Mouse (Mus musculus) large intestine, adult 2 months (tissue): ENCODE results near the gene Hexb. TPM values are rescaled to one million over a fixed set of nuclear protein-coding genes. Genes with fewer than 3 reads are reported as not detected.

Experiments used
- DNase-seq: peaks from one replicate; pipeline ENCODE4 v3.0.0-alpha.2; 2012; ENCODE audit warnings: low read depth, low spot score
- WGBS: fragments of 180-500 bp; shearing (Covaris S2); methylation state at CpG from one replicate; pipeline ENCODE4 v1.1.7; 2018; 5-methylcytosine and 5-hydroxymethylcytosine counted together
- polyA plus RNA-seq: library from polyadenylated mRNA; depleted of rRNA; stranded (reverse); fragments of >200 nt; gene quantifications from 2 replicates; pipeline ENCODE4 v1.2.3, GENCODE M21; 2012; rRNA removed

The Hexb gene
- polyA plus RNA-seq: 53.5 and 98.7 TPM in 2 replicates

DNA sequence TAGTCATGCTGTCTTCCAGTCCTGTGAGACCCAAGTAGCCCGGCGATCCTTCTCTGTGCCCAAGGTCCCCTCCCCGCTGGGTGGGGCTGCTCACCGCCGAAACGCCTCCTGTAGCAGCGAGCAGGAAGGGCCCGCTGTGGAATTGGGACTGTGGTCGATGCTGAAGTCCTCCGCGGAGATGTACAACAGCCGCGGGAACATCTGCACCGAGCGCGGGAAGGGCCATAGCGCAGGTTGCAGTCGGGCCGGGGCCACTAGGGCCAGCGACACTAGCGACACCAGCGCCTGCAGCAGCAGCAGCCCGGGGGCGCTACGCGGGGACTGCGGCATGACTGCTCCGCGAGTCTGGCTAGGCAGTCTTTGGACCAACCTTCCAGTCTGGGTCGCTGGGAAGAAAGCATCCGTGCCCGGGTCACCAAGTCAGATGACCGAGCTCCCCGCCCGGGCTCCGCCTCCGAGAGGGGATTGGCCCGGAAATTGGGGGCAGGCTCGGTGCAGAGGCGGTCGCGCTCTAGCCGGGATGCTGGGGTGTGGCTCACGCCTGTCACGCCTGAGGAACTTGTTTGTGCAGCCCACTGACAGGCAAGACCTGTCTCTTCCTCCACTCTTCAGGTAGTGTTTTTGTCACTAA, at the start of gene Hexb:
TSS of gene Hexb (minus strand) at position 426 of the 631 bp plus-strand sequence.
- DNase-seq: peak; percentile 78
- WGBS: under 1% methylated on average over 45 of the region's 45 CpGs

DNA sequence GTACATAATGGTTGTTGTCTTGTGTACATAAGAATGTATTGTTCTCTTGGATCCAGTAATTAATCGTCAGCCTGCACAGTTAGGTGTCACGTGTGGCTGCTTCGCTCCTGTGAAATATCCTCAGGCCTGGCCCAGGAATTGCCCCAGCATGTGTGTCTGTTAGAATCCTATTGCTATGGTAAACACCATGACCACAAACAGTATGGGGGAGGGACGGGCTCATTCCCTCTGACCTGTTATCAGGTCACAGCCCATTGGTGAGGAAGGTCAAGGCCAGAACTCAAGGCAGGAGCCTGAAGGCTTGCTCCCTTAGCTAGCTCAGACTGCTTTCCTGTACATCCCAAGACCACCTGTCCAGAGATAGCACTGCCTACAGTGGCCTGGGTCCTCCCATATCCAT, 49.6 kb upstream of the Hexb start:
- DNase-seq: no peak
- 80% methylated on average over 4 of the region's 4 CpGs for WGBS

DNA sequence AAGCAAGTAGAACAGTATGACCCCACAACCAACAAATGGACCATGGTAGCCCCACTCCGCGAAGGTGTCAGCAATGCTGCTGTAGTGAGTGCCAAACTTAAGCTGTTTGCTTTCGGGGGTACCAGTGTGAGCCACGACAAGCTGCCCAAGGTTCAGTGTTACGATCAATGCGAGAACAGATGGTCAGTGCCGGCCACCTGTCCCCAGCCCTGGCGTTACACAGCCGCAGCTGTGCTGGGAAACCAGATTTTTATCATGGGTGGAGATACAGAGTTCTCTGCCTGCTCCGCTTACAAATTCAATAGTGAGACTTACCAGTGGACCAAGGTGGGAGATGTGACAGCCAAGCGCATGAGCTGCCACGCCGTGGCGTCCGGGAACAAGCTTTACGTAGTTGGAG, 48.1 kb upstream of the Hexb start:
- 92% methylated on average over 16 of the region's 16 CpGs for WGBS
- DNase-seq: no peak

DNA sequence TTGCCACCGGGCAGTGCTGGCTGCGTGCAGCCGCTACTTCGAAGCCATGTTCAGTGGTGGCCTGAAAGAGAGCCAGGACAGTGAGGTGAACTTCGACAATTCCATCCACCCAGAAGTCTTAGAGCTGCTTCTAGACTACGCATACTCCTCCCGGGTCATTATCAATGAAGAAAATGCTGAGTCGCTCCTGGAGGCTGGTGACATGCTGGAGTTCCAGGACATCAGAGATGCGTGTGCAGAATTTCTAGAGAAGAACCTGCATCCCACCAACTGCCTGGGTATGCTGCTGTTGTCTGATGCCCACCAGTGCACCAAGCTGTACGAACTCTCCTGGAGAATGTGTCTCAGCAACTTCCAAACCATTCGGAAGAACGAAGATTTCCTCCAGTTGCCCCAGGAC, 47.0 kb upstream of the Hexb start:
- no peak for DNase-seq
- 88% methylated on average over 12 of the region's 12 CpGs for WGBS

DNA sequence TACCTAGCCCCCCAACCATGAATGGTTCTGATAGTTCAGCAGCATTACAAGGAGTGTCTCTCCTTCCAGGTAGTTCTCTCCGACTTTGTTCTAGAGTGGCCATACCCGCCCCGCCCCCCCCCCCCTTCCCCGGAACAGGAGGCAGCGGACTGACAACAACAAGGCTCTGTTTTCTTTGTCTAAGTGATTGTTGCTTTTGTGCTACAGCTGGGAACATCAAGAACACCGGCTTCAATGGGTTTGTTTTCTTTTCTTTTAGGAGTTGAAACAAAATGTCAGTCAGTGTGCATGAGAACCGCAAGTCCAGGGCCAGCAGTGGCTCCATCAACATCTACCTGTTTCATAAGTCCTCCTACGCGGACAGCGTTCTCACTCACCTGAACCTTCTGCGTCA, 46.6 kb upstream of the Hexb start:
- DNase-seq: no peak
- 65% methylated on average over 11 of the region's 11 CpGs for WGBS

DNA sequence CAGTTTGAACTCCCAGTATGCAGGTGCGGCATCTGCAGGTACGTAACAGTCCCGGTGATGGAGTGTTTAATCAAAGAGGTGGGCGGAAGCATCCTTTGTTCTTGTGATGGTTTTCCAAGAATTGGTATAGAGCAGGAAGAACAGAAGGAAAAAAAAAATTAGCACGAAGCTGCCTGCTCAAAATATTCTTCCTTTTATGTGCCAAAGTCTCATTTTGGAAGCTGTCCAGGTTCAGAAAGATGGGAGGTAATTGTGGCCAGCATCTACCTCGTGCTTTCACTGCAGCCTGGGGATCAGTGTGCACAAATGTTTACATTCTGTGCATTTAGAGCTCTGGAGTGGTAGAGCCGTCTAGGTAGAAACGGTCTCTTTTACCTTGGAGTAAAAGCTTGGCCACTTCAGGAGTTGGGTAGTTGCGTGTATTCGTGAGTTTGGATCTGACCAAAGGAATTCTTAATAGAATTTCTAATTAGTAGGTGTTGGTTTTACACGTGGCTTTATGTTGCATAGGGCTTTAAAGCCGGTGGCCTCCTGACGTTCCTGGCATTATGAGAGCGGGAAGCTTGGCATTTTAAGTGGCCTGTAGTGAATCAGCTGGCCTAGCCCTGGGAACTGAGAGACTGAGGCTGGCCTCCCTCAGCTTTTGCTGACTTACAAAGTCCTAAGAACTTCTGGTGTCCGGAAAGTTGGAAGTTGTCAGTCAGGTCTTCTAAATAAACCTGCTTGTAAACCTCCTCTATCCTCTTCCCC, 46.0 kb upstream of the Hexb start:
- WGBS: 29% methylated on average over 15 of the region's 15 CpGs
- DNase-seq: no peak

DNA sequence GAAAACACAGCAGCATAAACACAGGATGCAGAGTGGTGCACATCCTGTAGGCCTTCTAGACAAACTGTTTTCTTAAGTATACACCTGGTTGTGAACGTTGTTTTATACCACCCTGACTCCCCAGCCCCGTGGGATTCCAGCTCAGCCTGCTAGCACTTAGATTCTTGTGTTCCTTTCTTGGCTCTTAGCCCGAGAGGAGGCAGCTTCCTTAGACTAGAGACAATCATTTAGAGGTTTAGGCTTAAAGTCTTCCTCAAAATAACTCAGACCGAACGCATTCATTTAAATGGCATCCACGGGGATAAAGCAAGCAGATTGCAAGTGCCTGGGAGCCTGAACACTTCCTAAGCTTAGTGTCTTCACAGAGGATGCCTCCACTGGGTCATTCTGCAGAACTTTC, 44.6 kb upstream of the Hexb start:
- no peak for DNase-seq
- WGBS: 10% methylated on average over 6 of the region's 6 CpGs

DNA sequence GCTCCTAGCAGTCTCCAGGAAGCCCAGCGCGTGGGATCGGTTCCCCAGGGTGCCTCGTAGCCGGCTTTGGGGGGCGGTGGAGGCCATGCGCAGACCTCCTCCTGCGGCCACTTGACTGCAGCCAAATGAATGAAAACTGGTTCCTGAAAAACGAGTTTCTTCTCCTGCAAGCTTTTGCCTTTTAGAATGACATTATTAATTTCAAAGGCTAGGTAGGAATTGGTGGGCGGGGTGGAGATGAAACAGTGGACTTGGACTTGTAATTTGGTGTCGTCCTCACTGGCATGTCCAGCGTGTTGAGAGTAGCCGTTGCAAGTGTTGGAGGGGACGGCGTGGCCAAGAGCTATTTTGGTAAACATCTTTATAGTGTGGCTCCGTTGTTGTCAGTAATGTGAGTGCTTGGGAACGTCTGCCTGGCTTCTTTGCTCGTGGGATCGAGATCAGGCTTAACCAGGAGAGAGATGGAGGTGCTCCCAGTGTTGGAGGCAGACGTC, 43.7 kb upstream of the Hexb start:
- WGBS: under 1% methylated on average over 20 of the region's 20 CpGs

DNA sequence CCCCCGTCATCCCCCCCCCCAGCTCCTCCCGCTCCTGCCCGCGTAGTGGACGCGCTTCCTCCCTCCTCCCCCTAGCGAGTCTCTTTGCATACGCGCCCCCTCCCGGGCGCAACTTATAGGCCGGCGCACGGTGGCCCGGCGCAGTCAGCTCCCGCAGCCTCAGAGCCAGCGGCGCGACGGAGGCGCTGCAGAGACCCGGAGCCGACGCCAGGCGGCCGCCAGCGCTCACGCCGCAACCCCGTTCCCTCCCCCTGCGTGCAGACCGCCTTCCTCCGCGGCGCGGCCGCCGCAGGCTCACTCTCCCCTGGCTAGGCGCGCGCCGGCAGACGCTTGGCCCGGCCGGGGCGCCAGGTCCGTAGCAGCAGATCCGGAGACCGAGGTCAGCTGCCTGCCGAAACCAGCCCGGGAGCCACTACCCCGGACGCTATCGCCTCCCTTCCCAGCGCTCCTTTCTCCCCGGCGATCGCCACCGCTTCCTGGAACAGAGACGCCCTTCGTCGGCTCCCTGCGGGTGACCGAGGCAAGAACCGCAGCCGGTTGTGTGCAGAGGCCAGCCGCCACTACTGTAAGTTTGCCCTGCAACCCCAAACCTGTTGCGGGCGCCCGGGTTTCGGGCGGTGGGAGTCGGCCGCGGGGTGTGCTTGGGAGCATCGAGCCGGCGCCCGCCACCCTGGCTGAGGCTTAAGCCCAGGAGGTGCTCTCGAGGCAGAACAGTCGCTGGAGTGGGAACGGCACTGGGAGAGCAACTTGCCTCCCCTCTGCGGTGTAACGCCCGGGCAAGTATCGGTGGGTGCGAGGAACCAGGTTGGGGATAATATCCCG, 43.0 kb upstream of the Hexb start, which contains the start of gene Enc1:
TSS of gene Enc1 (plus strand) at position 141 of the 822 bp plus-strand sequence.
- WGBS: under 1% methylated on average over 88 of the region's 89 CpGs
- no peak for DNase-seq

More for the DNA sequence above, 43.7 kb upstream of the Hexb start:
- DNase-seq: no peak

DNA sequence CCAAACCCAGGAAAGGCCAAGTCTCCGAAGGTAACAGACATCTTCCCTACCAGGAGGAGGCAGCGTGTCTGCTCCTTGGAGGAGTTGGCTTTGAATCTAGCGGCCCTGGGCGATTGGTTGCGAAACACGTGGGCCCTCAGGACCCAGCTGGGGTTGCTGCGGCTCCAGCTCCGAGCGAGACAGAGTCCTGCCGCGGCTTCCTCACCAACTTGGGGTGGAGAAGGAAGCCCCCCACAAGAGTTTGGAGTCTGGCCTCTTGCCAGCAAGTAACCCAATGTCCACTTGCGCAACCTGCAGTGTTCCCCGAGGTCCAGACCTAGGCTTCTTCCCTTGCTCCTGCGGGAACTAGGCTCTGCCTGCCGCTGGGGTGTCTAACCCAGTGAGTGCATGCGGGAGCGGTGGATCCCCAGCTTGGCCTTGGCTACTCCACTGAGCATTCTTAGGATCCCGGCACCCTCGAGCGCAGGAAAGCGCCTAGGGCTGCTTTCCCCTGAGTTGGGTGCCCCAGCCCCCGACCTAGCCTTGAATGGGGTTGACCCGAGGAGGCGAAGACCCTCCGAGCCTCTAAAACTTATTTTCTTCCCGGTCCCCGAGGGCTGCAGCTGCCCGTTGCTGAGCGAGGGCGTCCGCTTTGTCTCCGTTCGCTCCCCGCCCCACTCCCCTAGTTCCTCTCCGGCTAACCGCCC, 42.3 kb upstream of the Hexb start:
- WGBS: under 1% methylated on average over 36 of the region's 36 CpGs
- no peak for DNase-seq

DNA sequence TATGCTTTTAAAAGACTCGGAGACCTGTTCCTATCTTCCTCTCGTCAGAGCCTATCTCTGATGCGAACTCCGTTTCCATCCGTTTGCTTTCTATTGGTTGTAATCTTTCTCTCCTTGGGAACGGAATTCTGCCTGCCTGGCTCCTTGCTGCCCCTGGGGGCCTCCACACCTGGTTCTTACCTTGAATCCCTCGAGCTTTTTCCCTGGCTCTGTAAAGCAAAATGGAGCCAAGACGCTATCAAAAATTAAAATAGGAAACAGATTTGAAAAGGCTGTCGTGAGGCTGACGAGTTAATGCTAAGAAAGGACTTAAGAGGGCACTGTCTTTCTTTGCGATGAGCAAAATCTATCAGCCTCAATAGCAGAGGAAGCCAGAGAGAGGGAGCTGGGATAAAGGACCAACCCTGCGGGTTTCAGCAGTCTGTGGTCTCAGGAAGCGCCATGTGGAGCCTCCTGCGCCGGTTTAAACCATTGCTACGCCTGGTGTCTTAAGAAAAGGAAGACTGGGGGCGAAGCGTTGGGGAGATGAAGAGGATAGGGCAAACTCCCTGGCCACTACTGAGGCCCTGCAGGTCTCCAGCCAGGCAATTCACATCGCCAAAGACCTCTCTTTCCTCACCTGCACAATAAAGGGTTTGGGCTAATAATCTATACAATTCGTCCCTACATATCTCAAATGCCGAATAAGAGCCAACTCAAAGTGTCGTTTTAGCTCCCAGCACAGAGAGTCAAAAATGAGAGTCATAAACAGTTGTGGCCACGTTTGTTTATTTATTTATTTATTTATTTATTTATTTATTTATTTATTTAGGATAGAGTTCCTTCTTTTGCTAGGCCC, 41.4 kb upstream of the Hexb start:
- 6% methylated on average over 23 of the region's 23 CpGs for WGBS
- no peak for DNase-seq

DNA sequence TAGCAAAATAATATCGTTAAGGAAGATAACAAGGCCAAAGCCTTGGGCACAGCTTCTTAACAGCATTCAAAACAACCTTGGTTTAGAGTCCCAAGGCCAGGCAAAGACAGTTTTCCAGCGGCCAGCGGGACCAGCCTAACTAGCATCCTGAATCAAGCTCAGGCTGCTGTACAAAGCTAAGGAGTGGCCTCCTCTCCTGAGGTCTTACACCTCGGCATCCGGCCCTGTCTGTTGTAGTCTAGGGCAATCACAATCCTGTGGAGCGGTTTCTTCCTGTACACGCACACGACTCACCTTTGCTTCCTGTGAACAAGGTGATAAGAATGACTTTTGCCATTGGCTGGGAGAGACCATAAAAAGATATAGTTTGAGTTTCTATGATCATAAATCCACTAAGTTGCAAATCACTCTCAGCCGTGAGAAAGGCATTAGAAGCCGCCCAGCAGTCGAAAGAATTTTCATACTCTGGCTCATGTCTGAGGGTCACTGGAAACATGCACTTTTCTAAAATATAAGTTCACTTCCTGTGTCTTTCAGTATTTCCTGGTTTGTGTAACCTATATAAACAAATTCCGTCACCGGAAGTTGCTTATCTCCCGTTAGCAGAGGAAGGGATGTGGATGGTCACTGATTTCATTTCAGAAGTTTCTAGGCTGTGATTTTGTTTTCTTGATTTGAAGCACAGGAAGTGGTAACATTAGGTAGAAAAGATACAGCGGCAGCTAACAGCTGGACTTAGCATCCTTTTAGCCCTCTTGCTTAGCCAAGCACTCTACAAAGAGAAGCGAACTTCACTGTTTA, 40.2 kb upstream of the Hexb start:
- DNase-seq: peak; percentile 91
- WGBS: 27% methylated on average over 16 of the region's 16 CpGs

DNA sequence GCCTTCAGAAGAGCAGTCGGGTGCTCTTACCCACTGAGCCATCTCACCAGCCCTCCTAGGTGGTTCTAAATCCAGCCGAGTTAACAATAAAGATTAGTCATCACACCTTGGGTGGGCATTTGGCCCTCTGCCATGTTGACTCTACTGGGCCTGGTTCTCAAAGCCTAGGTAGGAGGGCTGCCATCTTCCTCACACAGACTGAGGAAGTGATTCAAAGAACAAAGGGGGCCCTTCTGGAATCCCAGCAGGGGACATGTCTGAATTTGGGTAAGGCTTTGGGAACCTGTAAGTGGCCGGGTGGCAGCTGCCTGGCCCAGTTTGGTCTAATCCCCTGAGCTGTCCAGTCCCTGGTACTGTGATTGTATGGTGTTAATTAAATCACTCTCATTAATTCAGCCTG, 39.5 kb upstream of the Hexb start:
- 38% methylated on average over 3 of the region's 3 CpGs for WGBS
- DNase-seq: no peak

DNA sequence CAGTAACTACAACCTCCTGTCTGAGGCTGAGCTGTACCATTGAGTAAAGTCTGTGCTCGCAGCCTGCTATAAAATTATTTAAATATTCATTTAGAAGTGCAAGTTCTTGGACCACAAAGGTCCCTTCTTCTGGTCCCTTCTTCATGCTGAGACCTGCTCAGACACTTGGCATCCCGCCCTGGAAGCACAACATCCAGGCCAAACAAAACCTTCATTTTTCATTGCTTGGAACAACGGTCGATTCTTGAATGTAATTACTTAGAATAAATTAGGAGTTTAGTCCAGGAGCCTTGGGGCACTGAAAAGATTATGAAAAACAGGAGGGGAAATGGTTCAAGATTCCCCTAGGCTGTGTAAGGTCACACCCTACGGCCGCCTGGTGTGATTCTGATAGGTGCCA, 37.8 kb upstream of the Hexb start:
- 72% methylated on average over 6 of the region's 6 CpGs for WGBS
- DNase-seq: no peak

DNA sequence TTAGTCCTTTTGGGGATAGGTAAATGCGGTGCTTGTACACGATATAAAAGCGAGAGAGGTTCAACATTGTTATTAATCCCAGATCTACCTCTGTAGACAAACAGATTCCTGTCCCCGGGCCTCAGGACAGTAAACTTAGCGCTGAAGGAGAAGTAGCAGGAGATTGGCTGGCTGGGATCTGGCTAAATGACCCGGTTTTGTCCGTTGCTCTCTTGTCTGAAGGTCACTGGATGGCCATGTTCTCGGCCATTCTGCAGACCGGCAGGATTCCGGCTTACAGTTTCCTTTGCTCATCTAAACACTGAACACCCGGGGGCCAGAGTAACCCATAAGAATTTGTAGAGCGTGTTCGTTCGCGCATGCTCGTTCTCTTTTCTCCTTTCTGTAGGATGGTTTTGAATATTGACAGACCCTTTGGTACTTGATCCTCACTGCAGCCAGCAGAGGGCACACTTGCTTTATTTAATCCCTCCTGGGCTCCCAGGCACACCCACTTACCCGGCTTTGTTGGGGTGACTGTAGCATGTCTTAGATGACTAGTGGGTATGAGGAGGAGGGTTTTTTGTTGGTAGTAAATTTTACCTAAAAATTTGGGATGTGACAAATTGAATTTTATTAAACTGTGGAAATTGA, 36.7 kb upstream of the Hexb start:
- WGBS: 17% methylated on average over 17 of the region's 17 CpGs
- no peak for DNase-seq

DNA sequence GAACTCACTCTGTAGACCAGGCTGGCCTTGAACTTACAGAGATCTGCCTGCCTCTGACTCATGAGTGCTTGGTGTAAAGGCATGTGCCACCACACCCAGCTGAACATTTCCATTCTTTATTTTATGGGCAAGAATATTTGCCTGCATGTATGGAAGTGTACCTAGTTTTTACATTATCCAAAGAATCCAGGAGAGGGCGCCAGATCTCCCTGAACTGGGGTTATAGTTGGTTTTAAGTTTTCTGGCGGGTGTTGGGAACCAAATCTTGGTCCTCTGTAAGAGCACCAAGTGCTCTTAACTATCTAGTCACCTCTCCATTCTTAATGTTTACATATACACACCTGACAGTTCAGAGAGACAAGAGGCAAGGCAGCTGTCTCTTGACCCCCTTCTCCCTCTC, 34.9 kb upstream of the Hexb start:
- 81% methylated on average over 2 of the region's 2 CpGs for WGBS
- no peak for DNase-seq

DNA sequence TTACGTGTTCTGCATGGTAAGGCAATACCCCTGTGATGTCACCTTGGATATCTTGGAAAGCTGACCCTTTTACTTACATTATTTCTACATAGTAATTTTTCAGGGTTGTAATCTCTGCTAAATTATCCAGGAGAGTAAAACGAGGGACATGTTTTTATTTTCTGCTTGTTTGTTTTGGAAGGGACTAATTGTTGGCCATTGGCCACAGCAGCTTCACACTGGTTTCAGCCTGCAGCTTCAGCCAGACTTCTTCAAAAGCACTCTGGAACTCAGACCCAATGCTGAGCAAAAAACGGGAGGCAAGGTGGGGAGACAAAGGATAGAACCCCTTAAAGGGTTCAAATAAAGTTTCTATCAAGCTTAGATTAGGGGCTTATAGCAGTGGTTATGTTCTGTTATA, 31.9 kb upstream of the Hexb start:
- 68% methylated on average over 3 of the region's 3 CpGs for WGBS
- no peak for DNase-seq

DNA sequence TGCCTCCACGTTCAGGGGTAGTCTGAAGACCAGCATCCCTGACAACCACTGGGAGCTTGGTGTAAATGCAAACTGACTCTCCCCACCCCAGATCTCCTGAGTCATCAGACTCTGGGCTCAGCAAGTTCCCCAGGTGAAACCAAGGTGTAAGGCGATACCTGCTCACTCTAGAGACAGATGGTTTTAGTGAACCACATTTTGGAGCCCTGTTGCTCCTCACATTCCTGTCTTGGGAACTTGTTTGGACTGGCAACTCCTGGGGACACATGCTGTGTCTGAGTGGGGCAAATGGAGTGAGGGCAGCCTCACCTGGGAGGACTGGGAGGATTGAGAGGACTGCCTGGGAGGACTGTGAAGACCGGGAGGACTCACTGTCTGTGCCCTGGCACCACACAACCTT, 29.6 kb upstream of the Hexb start:
- no peak for DNase-seq
- 92% methylated on average over 3 of the region's 3 CpGs for WGBS
